Mouse (Mus musculus): Measurements from ENCODE around the gene Prkrip1.

DNA sequence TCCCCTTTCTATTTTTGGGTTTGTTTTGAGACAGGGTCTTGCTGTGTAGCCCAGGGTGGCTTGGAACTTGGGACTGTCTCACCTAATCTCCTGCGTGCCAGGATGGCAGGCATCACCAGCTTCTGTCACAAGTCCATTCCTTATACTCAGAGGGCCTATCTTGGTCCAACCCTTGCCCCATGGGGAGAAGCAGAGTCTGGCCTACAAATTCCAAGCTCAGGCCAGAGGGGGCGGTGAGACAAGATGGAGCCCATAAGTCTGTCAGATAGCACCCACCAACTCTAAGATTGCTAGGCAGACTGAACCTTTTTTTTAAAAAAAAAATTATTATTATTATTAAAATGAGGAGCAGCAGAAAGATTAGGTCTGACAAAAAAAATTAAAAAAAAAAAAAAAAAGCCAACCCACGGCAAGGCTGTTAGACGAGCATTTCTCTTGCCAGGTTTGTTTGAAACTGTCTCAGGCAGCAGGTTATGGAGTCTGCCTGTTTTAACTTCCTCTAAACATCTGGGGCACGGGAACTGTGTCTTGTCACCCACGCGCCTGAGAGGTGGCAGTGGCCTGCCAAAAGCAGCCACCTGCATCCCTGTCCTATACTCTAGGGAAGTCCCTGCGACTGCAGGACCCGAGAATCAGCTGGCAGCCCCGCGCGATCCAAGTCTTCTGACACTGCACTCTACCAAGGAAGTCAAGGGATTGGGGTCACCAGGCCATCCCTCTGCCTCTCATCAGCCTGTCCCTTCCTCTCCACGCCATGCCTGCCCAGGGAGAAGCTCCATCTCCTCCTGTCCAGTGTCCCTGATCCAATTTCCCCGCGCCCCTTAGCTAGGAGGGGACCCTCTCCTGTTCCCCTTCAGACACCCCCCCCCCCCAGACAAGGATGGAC, 28.9 kb downstream of the Prkrip1 start:
- TF ChIP-seq POLR2A (IDR thresholded peaks at IDR 0.05; ENCODE audit: control insufficient read depth in 1 of 2, insufficient read depth in 1 of 2, low read depth in 1 of 2, low read length in 2 of 2, poor library complexity in 1 of 2) = no peak
- TF ChIP-seq RCOR1 (IDR thresholded peaks at IDR 0.05; ENCODE audit: low read depth, low read length) = no peak
- TF ChIP-seq MAZ (IDR thresholded peaks at IDR 0.05; ENCODE audit: low read depth, low read length) = no peak
- no peak for TF ChIP-seq CTCF (IDR thresholded peaks at IDR 0.05 in 2 of 3, conservative IDR thresholded peaks at IDR 0.05 in 1 of 3; ENCODE audit: control insufficient read depth in 1 of 3, insufficient read depth in 1 of 3, low read depth in 2 of 3, low read length in 3 of 3, poor library complexity in 1 of 3, severe bottlenecking in 1 of 3)
- no peak; the same call in 1 of the 2 replicates for TF ChIP-seq NELFE (IDR thresholded peaks at IDR 0.05; ENCODE audit: low read depth, low read length)
- no peak for TF ChIP-seq ZC3H11A (IDR thresholded peaks at IDR 0.05; ENCODE audit: low read depth, low read length)
- no peak for TF ChIP-seq POLR2AphosphoS2 (IDR thresholded peaks at IDR 0.05; ENCODE audit: low read length)
- no peak for TF ChIP-seq RAD21 (IDR thresholded peaks at IDR 0.05; ENCODE audit: low read depth, low read length)

Data from MEL (cell line).